Mouse (Mus musculus) adrenal gland, postnatal 10 days (tissue): ENCODE data around the gene Myf5. TPM values are rescaled to one million over a fixed set of nuclear protein-coding genes. Genes with fewer than 3 reads are reported as not detected.

Experiments
- microRNA-seq: library from miRNA; unstranded; fragments of <30 nt; microRNA quantifications from one replicate; pipeline ENCODE4 v1.2.0, GENCODE M21; 2021
- total RNA-seq, 2 experiments: library from RNA; stranded (reverse); gene quantifications; 2 replicates each; pipeline ENCODE4 v1.2.3; 2021

The Myf5 gene
- total RNA-seq, 2 experiments from 2014 or later: 0.15 to 0.48 TPM

Small RNA genes within 50 kb of the gene (microRNA-seq; reads per million reads assigned to microRNA genes)
- gene Gm44403: not detected

Other genes with a start within 250 kb of the Myf5 start
- gene Lin7a, start 214.4 kb downstream of the Myf5 start, total RNA-seq: 1 to 10 TPM; 1.6 to 2.3 TPM
- 1 to 10 TPM; 2.4 to 9.0 TPM for gene Myf6, start 8.6 kb upstream of the Myf5 start, total RNA-seq
- under 1 TPM; 0.12 to 0.18 TPM for gene Ptprq, start 233.9 kb upstream of the Myf5 start, total RNA-seq